Mouse (Mus musculus) CH12.LX (cell line): ENCODE measurements at regions not wholly inside any gene's neighbourhood (a gene's known extent, or its start where the extent isn't known, plus 50 kb on each side); places are given as distances from the start of the nearest gene placed in this dataset.

Experiments used
- DNase-seq: peaks from one replicate; pipeline ENCODE4 v3.0.0-alpha.2; 2013; ENCODE audit errors: extremely low read depth
- H3K27ac ChIP-seq: 2 replicates; pipeline ENCODE4 v1.5.1; 2012; ENCODE audit warnings: low read depth, mild to moderate bottlenecking, control low read depth, moderate library complexity; ENCODE audit not compliant: insufficient read depth
- H3K27me3 ChIP-seq: replicated peaks from 2 replicates; pipeline ENCODE3; 2012; ENCODE audit warnings: inconsistent platforms
- H3K36me3 ChIP-seq, 2 experiments: replicated peaks in 1 of 2; 2 replicates each; pipeline versions ENCODE3 to v1.6.1; 2012; ENCODE audit warnings: inconsistent platforms in 1 of 2, low read length in 1 of 2, mild to moderate bottlenecking in 1 of 2, mixed read lengths in 1 of 2, moderate library complexity in 1 of 2; ENCODE audit not compliant: control insufficient read depth in 1 of 2, insufficient read depth in 1 of 2
- H3K4me1 ChIP-seq, 2 experiments: 2 replicates each; pipeline ENCODE4 v1.6.1; 2012; ENCODE audit warnings: inconsistent platforms in 1 of 2, moderate library complexity in 1 of 2; ENCODE audit not compliant: insufficient read depth in 2 of 2, control insufficient read depth in 1 of 2
- H3K4me2 ChIP-seq: 2 replicates; pipeline ENCODE4 v1.6.1; 2012; ENCODE audit warnings: low read depth, mild to moderate bottlenecking, control low read depth; ENCODE audit not compliant: poor library complexity, insufficient read depth, severe bottlenecking
- H3K4me3 ChIP-seq, 3 experiments: fragments of 150-350 bp in 1 of 3; sonication (generic) in 1 of 3; replicated peaks in 1 of 3; 2 replicates each; pipeline versions ENCODE3 to v1.5.1; 2011 to 2012; ENCODE audit warnings: low read depth in 2 of 3, low read length in 2 of 3, mild to moderate bottlenecking in 2 of 3, moderate library complexity in 2 of 3, control low read depth in 1 of 3, improper control_type of control experiment in 1 of 3, inconsistent platforms in 1 of 3, mixed read lengths in 1 of 3; ENCODE audit not compliant: poor library complexity in 1 of 3
- H3K79me2 ChIP-seq: replicated peaks from 2 replicates; pipeline ENCODE4 v1.6.1; 2012; ENCODE audit warnings: mild to moderate bottlenecking, moderate library complexity; ENCODE audit not compliant: control insufficient read depth, poor library complexity, insufficient read depth, severe bottlenecking; ENCODE audit errors: extremely low read depth
- H3K9ac ChIP-seq: 2 replicates; pipeline ENCODE4 v1.6.1; 2012; ENCODE audit warnings: low read depth, mild to moderate bottlenecking, control low read depth, moderate library complexity; ENCODE audit not compliant: insufficient read depth
- H3K9me3 ChIP-seq: replicated peaks from 2 replicates; pipeline ENCODE3; 2012; ENCODE audit warnings: low read length, inconsistent platforms, mixed read lengths
- BHLHE40 ChIP-seq: IDR thresholded peaks from 2 replicates; pipeline ENCODE4 v1.6.1; 2011; ENCODE audit warnings: mild to moderate bottlenecking, low read depth, low read length, improper control_type of control experiment
- CHD2 ChIP-seq: IDR thresholded peaks from 2 replicates; pipeline ENCODE4 v1.6.1; 2011; ENCODE audit warnings: low read length, improper control_type of control experiment
- CTCF ChIP-seq, 2 experiments: IDR thresholded peaks in 1 of 2; conservative IDR thresholded peaks in 1 of 2; 2 replicates each; pipeline ENCODE4 v1.5.1; 2011 to 2012; ENCODE audit warnings: low read depth in 2 of 2, low read length in 2 of 2, improper control_type of control experiment in 1 of 2, inconsistent platforms in 1 of 2, mild to moderate bottlenecking in 1 of 2, moderate library complexity in 1 of 2
- E2F4 ChIP-seq: IDR thresholded peaks from 2 replicates; pipeline ENCODE4 v1.6.1; 2011; ENCODE audit warnings: low read depth, low read length, improper control_type of control experiment; ENCODE audit not compliant: insufficient replicate concordance
- ELF1 ChIP-seq: IDR thresholded peaks from 2 replicates; pipeline ENCODE4 v1.6.1; 2014; ENCODE audit warnings: low read depth, mild to moderate bottlenecking, inconsistent platforms, low read length, improper control_type of control experiment
- ETS1 ChIP-seq: conservative IDR thresholded peaks from 2 replicates; pipeline ENCODE4 v1.6.1; 2012; ENCODE audit warnings: low read depth, mild to moderate bottlenecking, inconsistent platforms, low read length, improper control_type of control experiment, moderate library complexity
- GABPA ChIP-seq: IDR thresholded peaks from 2 replicates; pipeline ENCODE4 v1.6.1; 2012; ENCODE audit warnings: low read depth, low read length, improper control_type of control experiment, inconsistent platforms; ENCODE audit not compliant: insufficient replicate concordance
- HCFC1 ChIP-seq: IDR thresholded peaks from 2 replicates; pipeline ENCODE4 v1.6.1; 2012; ENCODE audit warnings: low read depth, mild to moderate bottlenecking, inconsistent platforms, low read length, improper control_type of control experiment
- KAT2A ChIP-seq: IDR thresholded peaks from 2 replicates; pipeline ENCODE4 v1.6.1; 2012; ENCODE audit warnings: low read length, improper control_type of control experiment, inconsistent platforms; ENCODE audit not compliant: insufficient replicate concordance
- MAX ChIP-seq: IDR thresholded peaks from 2 replicates; pipeline ENCODE4 v1.6.1; 2011; ENCODE audit warnings: low read length, improper control_type of control experiment
- MAZ ChIP-seq: IDR thresholded peaks from 2 replicates; pipeline ENCODE4 v1.6.1; 2012; ENCODE audit warnings: low read depth, mild to moderate bottlenecking, inconsistent platforms, low read length, improper control_type of control experiment, moderate library complexity
- MEF2A ChIP-seq: IDR thresholded peaks from 2 replicates; pipeline ENCODE4 v1.6.1; 2014; ENCODE audit warnings: low read depth, mild to moderate bottlenecking, inconsistent platforms, low read length, improper control_type of control experiment, borderline replicate concordance
- MXI1 ChIP-seq: IDR thresholded peaks from 2 replicates; pipeline ENCODE4 v1.6.1; 2011; ENCODE audit warnings: mild to moderate bottlenecking, low read depth, low read length, improper control_type of control experiment
- MYC ChIP-seq: IDR thresholded peaks from 2 replicates; pipeline ENCODE4 v1.6.1; 2011; ENCODE audit warnings: low read depth, mild to moderate bottlenecking, improper control_type of control experiment, low read length
- NELFE ChIP-seq: IDR thresholded peaks from 2 replicates; pipeline ENCODE4 v1.6.1; 2011; ENCODE audit warnings: low read depth, low read length, improper control_type of control experiment
- NRF1 ChIP-seq: IDR thresholded peaks from 2 replicates; pipeline ENCODE4 v1.6.1; 2014; ENCODE audit warnings: low read depth, mild to moderate bottlenecking, inconsistent platforms, low read length, improper control_type of control experiment, moderate library complexity
- POLR2A ChIP-seq: IDR thresholded peaks from 2 replicates; pipeline ENCODE4 v1.6.1; 2011; ENCODE audit warnings: low read depth, mild to moderate bottlenecking, improper control_type of control experiment, low read length
- RAD21 ChIP-seq: IDR thresholded peaks from 2 replicates; pipeline ENCODE4 v1.6.1; 2011; ENCODE audit warnings: low read depth, mild to moderate bottlenecking, low read length, improper control_type of control experiment, moderate library complexity
- RCOR1 ChIP-seq: conservative IDR thresholded peaks from 2 replicates; pipeline ENCODE4 v1.6.1; 2012; ENCODE audit warnings: low read depth, mild to moderate bottlenecking, inconsistent platforms, low read length, improper control_type of control experiment
- SIN3A ChIP-seq: IDR thresholded peaks from 2 replicates; pipeline ENCODE4 v1.6.1; 2012; ENCODE audit warnings: low read length, improper control_type of control experiment, inconsistent platforms
- SMC3 ChIP-seq: IDR thresholded peaks from 2 replicates; pipeline ENCODE4 v1.6.1; 2011; ENCODE audit warnings: low read depth, low read length, improper control_type of control experiment
- TBP ChIP-seq: conservative IDR thresholded peaks from 2 replicates; pipeline ENCODE4 v1.6.1; 2011; ENCODE audit warnings: low read depth, low read length, improper control_type of control experiment
- TCF12 ChIP-seq: IDR thresholded peaks from 2 replicates; pipeline ENCODE4 v1.6.1; 2014; ENCODE audit warnings: low read depth, mild to moderate bottlenecking, inconsistent platforms, low read length, improper control_type of control experiment
- UBTF ChIP-seq: IDR thresholded peaks from 2 replicates; pipeline ENCODE4 v1.6.1; 2012; ENCODE audit warnings: low read depth, mild to moderate bottlenecking, inconsistent platforms, low read length, improper control_type of control experiment, moderate library complexity
- USF1 ChIP-seq: IDR thresholded peaks from 2 replicates; pipeline ENCODE4 v1.6.1; 2014; ENCODE audit warnings: low read depth, mild to moderate bottlenecking, inconsistent platforms, low read length, improper control_type of control experiment
- ZC3H11A ChIP-seq: IDR thresholded peaks from 2 replicates; pipeline ENCODE4 v1.6.1; 2012; ENCODE audit warnings: low read depth, mild to moderate bottlenecking, inconsistent platforms, low read length, improper control_type of control experiment
- ZKSCAN1 ChIP-seq: IDR thresholded peaks from 2 replicates; pipeline ENCODE4 v1.6.1; 2012; ENCODE audit warnings: low read depth, inconsistent platforms, low read length, improper control_type of control experiment, borderline replicate concordance
- ZNF384 ChIP-seq: IDR thresholded peaks from 2 replicates; pipeline ENCODE4 v1.6.1; 2012; ENCODE audit warnings: low read depth, low read length, improper control_type of control experiment, inconsistent platforms
- dilution Hi-C: fragments of 300-500 bp; cut with MboI; formaldehyde crosslinking; loops from 2 replicates; pipeline ENCODE4 v1.14.3; 2020; ENCODE audit warnings: low sequenced_read_pairs; ENCODE audit not compliant: extremely low pct_unique_long_range_greater_than_20kb, extremely low pct_ligation_motif_present
- in situ Hi-C: fragments of 300-500 bp; cut with MboI; formaldehyde crosslinking; loops from 3 replicates; pipeline ENCODE4 v1.14.3; 2019; ENCODE audit warnings: low sequenced_read_pairs, low pct_ligation_motif_present, low pct_unique_long_range_greater_than_20kb, mixed read lengths

DNA sequence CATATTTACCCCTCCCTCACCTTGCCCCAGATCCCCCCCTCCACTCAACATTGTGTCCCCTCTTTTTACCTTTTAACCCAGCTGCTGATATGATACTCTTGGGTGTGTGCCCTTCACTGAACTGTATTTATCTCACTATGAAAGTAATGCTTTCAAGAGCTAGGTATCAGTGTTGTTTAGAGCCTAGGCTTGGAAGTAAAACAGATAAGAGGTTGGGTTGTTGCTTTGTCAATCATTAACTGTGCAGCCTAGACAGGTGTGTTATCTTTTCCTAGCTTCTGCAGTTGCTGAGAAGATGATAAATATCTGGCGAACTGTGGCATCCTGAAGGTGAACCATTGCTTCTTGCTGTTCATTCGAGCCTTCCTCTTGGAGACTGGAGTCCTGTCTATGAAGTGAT, 101.2 kb upstream of the Ankrd1 start:
- Histone ChIP-seq H3K27ac (no peak overlapping the region), H3K27me3 (no peaks in the 10 kb centered on the region), H3K4me3 (no peak overlapping the region), H3K79me2 (no peaks in the 10 kb centered on the region), H3K9me3 (no peaks in the 10 kb centered on the region), H3K4me2 (no peak overlapping the region), H3K9ac (no peak overlapping the region), H3K36me3 (no peaks in the 10 kb centered on the region), H3K4me1 (peaks cover 16 to 58% of the 10 kb centered on the region in 2 experiments)
- in situ Hi-C loops (no loop called here), dilution Hi-C loops (no loop called here)
- DNase-seq = no peak
- no peak for TF ChIP-seq CHD2
- no peak for TF ChIP-seq MYC

GRCm38 (mm10) chr19:36221596-36221995, 101.7 kb upstream of the Ankrd1 start:
- no peak overlapping the region for H3K27ac ChIP-seq

DNA sequence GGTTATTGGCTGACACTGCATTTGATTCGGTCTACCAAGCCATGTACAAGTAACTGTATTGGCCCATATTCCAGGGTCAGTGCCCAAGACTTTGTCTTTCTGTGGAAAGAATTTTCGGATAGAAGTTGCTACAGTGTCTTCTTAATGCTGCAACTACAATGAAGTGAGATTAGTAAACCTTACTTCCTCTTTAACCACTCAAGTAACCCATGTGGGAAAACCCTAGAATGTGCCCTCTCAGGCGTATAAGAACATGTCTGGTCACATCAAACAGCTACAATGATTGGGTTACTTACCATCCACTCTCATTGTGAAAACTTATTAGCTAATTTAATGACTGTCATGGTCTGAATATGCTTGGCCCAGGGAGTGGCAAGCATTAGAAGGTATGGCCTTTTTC, 102.3 kb upstream of the Ankrd1 start:
- dilution Hi-C loops (no loop called here), in situ Hi-C loops (no loop called here)
- H3K36me3 ChIP-seq = no peaks in the 10 kb centered on the region
- H3K27ac ChIP-seq = peak overlapping the region; percentile 47; the same call in 1 of the 2 replicates
- H3K4me2 ChIP-seq = peak overlapping the region; percentile 60
- no peaks in the 10 kb centered on the region for H3K9me3 ChIP-seq
- H3K79me2 ChIP-seq = no peaks in the 10 kb centered on the region
- peak; percentile 83 for DNase-seq
- no peak overlapping the region for H3K4me3 ChIP-seq
- H3K27me3 ChIP-seq = no peaks in the 10 kb centered on the region
- H3K4me1 ChIP-seq = peaks cover 16 to 58% of the 10 kb centered on the region in 2 experiments
- no peak overlapping the region for H3K9ac ChIP-seq
- TF ChIP-seq SMC3 (no peak), NELFE (no peak), CTCF (conservative IDR thresholded peaks at IDR 0.05 in 1 of 2, IDR thresholded peaks at IDR 0.05 in 1 of 2; ENCODE audit: low read depth in 2 of 2, low read length in 2 of 2) (no peak), ZC3H11A (no peak), ELF1 (no peak), NRF1 (no peak), ZKSCAN1 (no peak), POLR2A (no peak), RCOR1 (no peak), TBP (0 out of 2 replicates have a peak, but pooled peaks have one; percentile 30), SIN3A (no peak), BHLHE40 (peak; percentile 60), TCF12 (no peak), MXI1 (no peak), HCFC1 (no peak), GABPA (no peak), MAX (no peak), E2F4 (no peak), USF1 (no peak), ETS1 (peak; percentile 45; the same call in 1 of the 2 replicates)

More at GRCm38 (mm10) chr19:36221596-36221995, 101.7 kb upstream of the Ankrd1 start:
- Histone ChIP-seq H3K9me3 (no peaks in the 10 kb centered on the region), H3K9ac (no peak overlapping the region), H3K27me3 (no peaks in the 10 kb centered on the region), H3K4me2 (no peak overlapping the region), H3K79me2 (no peaks in the 10 kb centered on the region), H3K36me3 (no peaks in the 10 kb centered on the region), H3K4me1 (peaks cover 16 to 58% of the 10 kb centered on the region in 2 experiments), H3K4me3 (no peak overlapping the region)
- in situ Hi-C loops (no loop called here), dilution Hi-C loops (no loop called here)
- DNase-seq = no peak
- TF ChIP-seq SMC3 = no peak
- TF ChIP-seq MAX = no peak
- TF ChIP-seq UBTF = no peak
- TF ChIP-seq CHD2 = no peak
- no peak for TF ChIP-seq RAD21
- TF ChIP-seq E2F4 = no peak
- TF ChIP-seq ZNF384 = no peak
- TF ChIP-seq TCF12 = no peak
- no peak for TF ChIP-seq KAT2A
- TF ChIP-seq BHLHE40 = no peak
- TF ChIP-seq ELF1 = no peak
- TF ChIP-seq MEF2A = no peak
- no peak for TF ChIP-seq CTCF (conservative IDR thresholded peaks at IDR 0.05 in 1 of 2, IDR thresholded peaks at IDR 0.05 in 1 of 2; ENCODE audit: low read depth in 2 of 2, low read length in 2 of 2)
- TF ChIP-seq ETS1 = no peak
- TF ChIP-seq ZC3H11A = no peak
- TF ChIP-seq MAZ = no peak
- no peak for TF ChIP-seq POLR2A
